Mouse (Mus musculus): Measurements from ENCODE around the gene Gfer. TPM values are rescaled to one million over a fixed set of nuclear protein-coding genes. Genes with fewer than 3 reads are reported as not detected.

Gene Gfer
- total and polyA plus RNA-seq, 3 experiments = 69.1 to 105 (median 94.8) TPM

DNA sequence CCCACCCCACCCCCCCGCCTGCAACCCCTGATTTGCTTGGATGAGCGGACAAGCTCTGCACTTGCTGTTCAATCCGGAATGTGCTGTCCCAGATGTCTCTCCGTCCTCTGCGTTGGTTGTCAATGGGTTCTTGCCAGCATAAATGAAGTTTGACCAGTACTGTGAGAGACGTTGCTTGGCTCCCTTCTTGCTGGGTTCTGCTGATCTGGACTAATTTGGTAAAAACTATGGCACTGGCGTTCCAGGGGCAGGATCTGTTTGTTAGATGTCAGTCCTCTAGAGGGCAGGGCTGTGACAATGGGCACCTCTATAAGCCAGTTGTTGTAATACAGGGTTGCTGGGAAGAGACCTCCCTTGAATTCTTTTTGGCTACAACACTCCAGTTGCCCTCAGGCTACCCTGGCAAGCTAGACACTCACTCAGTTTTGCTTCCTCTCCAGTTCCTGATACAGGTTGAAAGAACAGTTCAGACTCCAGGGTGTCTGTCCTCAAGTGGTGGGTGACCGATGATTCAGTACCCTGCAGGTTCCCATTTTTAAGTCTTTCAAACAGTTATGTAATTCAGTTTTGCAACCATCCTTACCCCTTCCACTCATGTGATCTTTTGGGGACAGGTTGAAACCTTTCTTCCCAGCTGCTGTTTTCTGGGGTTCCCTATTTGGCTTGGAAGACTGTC is 41.3 kb upstream of the Gfer start:
- peak; percentile 37 for DNase-seq (ENCODE audit: extremely low read depth)
- Histone ChIP-seq H3K4me3 (replicated peaks in 1 of 3; ENCODE audit: low read depth in 2 of 3, low read length in 2 of 3, poor library complexity in 1 of 3) (peak overlapping the region; percentile 70 to 95 (median 70)), H3K9ac (ENCODE audit: insufficient read depth, low read depth) (peak overlapping the region; percentile 81; the same call in 1 of the 2 replicates), H3K4me1 (ENCODE audit: control insufficient read depth in 1 of 2, insufficient read depth in 2 of 2) (peaks cover 4 to 28% of the 10 kb centered on the region in 2 experiments; a peak in 3 of 4 replicates), H3K9me3 (replicated peaks; ENCODE audit: low read length) (no peaks in the 10 kb centered on the region), H3K36me3 (replicated peaks in 1 of 2; ENCODE audit: control insufficient read depth in 1 of 2, insufficient read depth in 1 of 2, low read length in 1 of 2) (peaks cover 11 to 36% of the 10 kb centered on the region in 2 experiments), H3K79me2 (replicated peaks; ENCODE audit: control insufficient read depth, extremely low read depth, insufficient read depth, poor library complexity, severe bottlenecking) (no peaks in the 10 kb centered on the region), H3K27ac (ENCODE audit: insufficient read depth, low read depth) (no peak overlapping the region), H3K27me3 (replicated peaks) (no peaks in the 10 kb centered on the region), H3K4me2 (ENCODE audit: insufficient read depth, low read depth, poor library complexity, severe bottlenecking) (peak overlapping the region; percentile 82)
- in situ Hi-C loops (cut with MboI; ENCODE audit: low pct_ligation_motif_present, low pct_unique_long_range_greater_than_20kb, low sequenced_read_pairs) = no loop called here
- dilution Hi-C loops (cut with MboI; ENCODE audit: extremely low pct_ligation_motif_present, extremely low pct_unique_long_range_greater_than_20kb, low sequenced_read_pairs) = no loop called here
- TF ChIP-seq CTCF (conservative IDR thresholded peaks at IDR 0.05 in 1 of 2, IDR thresholded peaks at IDR 0.05 in 1 of 2; ENCODE audit: low read depth in 2 of 2, low read length in 2 of 2) = peak in 1 of 2 experiments; percentile 47; a peak in 2 of 4 replicates
- TF ChIP-seq ZMIZ1 (IDR thresholded peaks at IDR 0.05; ENCODE audit: low read depth, low read length) = no peak
- TF ChIP-seq MXI1 (IDR thresholded peaks at IDR 0.05; ENCODE audit: low read depth, low read length) = no peak
- no peak for TF ChIP-seq MEF2A (IDR thresholded peaks at IDR 0.05; ENCODE audit: borderline replicate concordance, low read depth, low read length)
- TF ChIP-seq ZC3H11A (IDR thresholded peaks at IDR 0.05; ENCODE audit: low read depth, low read length) = no peak
- TF ChIP-seq TBP (conservative IDR thresholded peaks at IDR 0.05; ENCODE audit: low read depth, low read length) = no peak
- TF ChIP-seq USF2 (conservative IDR thresholded peaks at IDR 0.05; ENCODE audit: low read depth, low read length) = no peak

DNA sequence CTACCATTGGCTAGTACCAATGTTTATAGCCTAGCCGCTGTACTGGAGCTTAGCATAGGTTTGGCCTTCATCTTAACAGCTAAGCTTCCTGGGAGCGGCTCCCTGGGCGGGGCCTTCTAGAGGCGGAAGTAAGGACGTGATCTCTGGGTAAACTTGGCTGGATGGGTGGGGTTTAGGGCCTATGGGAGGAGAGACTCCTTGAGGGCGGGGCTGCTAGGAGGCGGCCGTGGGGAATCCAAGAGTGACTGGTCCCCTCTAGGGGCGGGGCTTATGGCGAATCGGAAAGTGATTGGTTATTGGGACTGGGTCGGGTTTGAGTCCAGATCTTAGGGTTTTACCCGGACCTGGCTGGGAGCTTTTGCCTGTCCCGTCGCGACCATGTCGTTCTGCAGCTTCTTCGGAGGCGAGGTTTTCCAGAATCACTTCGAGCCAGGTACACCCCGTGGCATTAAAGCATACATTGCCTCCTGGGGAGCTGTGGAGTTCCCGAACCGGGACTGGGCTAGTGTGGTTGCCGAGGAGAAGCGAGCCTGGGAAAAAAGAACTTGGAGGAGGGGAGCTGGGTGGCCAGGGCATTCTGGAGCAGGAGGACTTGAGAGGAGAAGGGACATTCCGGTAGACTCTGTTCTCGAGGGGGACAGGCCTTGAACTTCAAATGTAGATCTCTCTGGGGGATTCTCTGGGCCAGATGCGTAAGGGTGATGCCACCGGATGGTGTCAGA is 40.5 kb upstream of the Gfer start, which contains the start of gene Msrb1:
Msrb1 (plus strand) TSS at position 313 of the 722 bp plus-strand sequence.
- Histone ChIP-seq H3K9me3 (replicated peaks; ENCODE audit: low read length) (no peaks in the 10 kb centered on the region), H3K4me1 (ENCODE audit: control insufficient read depth in 1 of 2, insufficient read depth in 2 of 2) (peaks cover 4 to 29% of the 10 kb centered on the region in 2 experiments; a peak in 3 of 4 replicates), H3K4me3 (replicated peaks in 1 of 3; ENCODE audit: low read depth in 2 of 3, low read length in 2 of 3, poor library complexity in 1 of 3) (peak within 1 kb of the TSS; percentile 70 to 95 (median 75)), H3K79me2 (replicated peaks; ENCODE audit: control insufficient read depth, extremely low read depth, insufficient read depth, poor library complexity, severe bottlenecking) (no peaks in the 10 kb centered on the region), H3K9ac (ENCODE audit: insufficient read depth, low read depth) (peak within 1 kb of the TSS; percentile 95), H3K4me2 (ENCODE audit: insufficient read depth, low read depth, poor library complexity, severe bottlenecking) (peak within 1 kb of the TSS; percentile 82), H3K36me3 (replicated peaks in 1 of 2; ENCODE audit: control insufficient read depth in 1 of 2, insufficient read depth in 1 of 2, low read length in 1 of 2) (peaks cover 11 to 28% of the 10 kb centered on the region in 2 experiments), H3K27ac (ENCODE audit: insufficient read depth, low read depth) (no peak within 1 kb of the TSS), H3K27me3 (replicated peaks) (no peaks in the 10 kb centered on the region)
- in situ Hi-C loops (cut with MboI; ENCODE audit: low pct_ligation_motif_present, low pct_unique_long_range_greater_than_20kb, low sequenced_read_pairs) (no loop called here), dilution Hi-C loops (cut with MboI; ENCODE audit: extremely low pct_ligation_motif_present, extremely low pct_unique_long_range_greater_than_20kb, low sequenced_read_pairs) (no loop called here)
- DNase-seq (ENCODE audit: extremely low read depth) = peak; percentile 100
- no peak for TF ChIP-seq PAX5 (IDR thresholded peaks at IDR 0.05; ENCODE audit: low read length)
- TF ChIP-seq POLR2A (IDR thresholded peaks at IDR 0.05; ENCODE audit: low read depth, low read length) = peak; percentile 94
- TF ChIP-seq USF2 (conservative IDR thresholded peaks at IDR 0.05; ENCODE audit: low read depth, low read length) = no peak
- TF ChIP-seq TBP (conservative IDR thresholded peaks at IDR 0.05; ENCODE audit: low read depth, low read length) = peak; percentile 87
- TF ChIP-seq JUN (IDR thresholded peaks at IDR 0.05; ENCODE audit: insufficient read depth, low read depth, low read length) = no peak
- TF ChIP-seq ZC3H11A (IDR thresholded peaks at IDR 0.05; ENCODE audit: low read depth, low read length) = no peak
- TF ChIP-seq IRF4 (IDR thresholded peaks at IDR 0.05; ENCODE audit: low read depth, low read length) = peak; percentile 22; the same call in 1 of the 2 replicates
- TF ChIP-seq CTCF (conservative IDR thresholded peaks at IDR 0.05 in 1 of 2, IDR thresholded peaks at IDR 0.05 in 1 of 2; ENCODE audit: low read depth in 2 of 2, low read length in 2 of 2) = no peak
- no peak for TF ChIP-seq ZKSCAN1 (IDR thresholded peaks at IDR 0.05; ENCODE audit: borderline replicate concordance, low read depth, low read length)
- TF ChIP-seq USF1 (IDR thresholded peaks at IDR 0.05; ENCODE audit: low read depth, low read length) = no peak
- TF ChIP-seq NELFE (IDR thresholded peaks at IDR 0.05; ENCODE audit: low read depth, low read length) = peak; percentile 81
- 0 out of 2 replicates have a peak, but pooled peaks have one; percentile 11 for TF ChIP-seq MEF2A (IDR thresholded peaks at IDR 0.05; ENCODE audit: borderline replicate concordance, low read depth, low read length)
- no peak for TF ChIP-seq SMC3 (IDR thresholded peaks at IDR 0.05; ENCODE audit: low read depth, low read length)
- TF ChIP-seq ELF1 (IDR thresholded peaks at IDR 0.05; ENCODE audit: low read depth, low read length) = peak; percentile 94
- TF ChIP-seq MYC (IDR thresholded peaks at IDR 0.05; ENCODE audit: low read depth, low read length) = peak; percentile 24; the same call in 1 of the 2 replicates
- TF ChIP-seq KAT2A (IDR thresholded peaks at IDR 0.05; ENCODE audit: insufficient replicate concordance, low read length) = no peak
- no peak for TF ChIP-seq RAD21 (IDR thresholded peaks at IDR 0.05; ENCODE audit: low read depth, low read length)
- TF ChIP-seq NRF1 (IDR thresholded peaks at IDR 0.05; ENCODE audit: low read depth, low read length) = no peak
- TF ChIP-seq ZMIZ1 (IDR thresholded peaks at IDR 0.05; ENCODE audit: low read depth, low read length) = peak; percentile 86
- no peak for TF ChIP-seq BHLHE40 (IDR thresholded peaks at IDR 0.05; ENCODE audit: low read depth, low read length)
- TF ChIP-seq E2F4 (IDR thresholded peaks at IDR 0.05; ENCODE audit: insufficient replicate concordance, low read depth, low read length) = no peak
- peak; percentile 64; the same call in 1 of the 2 replicates for TF ChIP-seq TCF12 (IDR thresholded peaks at IDR 0.05; ENCODE audit: low read depth, low read length)
- TF ChIP-seq JUND (conservative IDR thresholded peaks at IDR 0.05; ENCODE audit: low read depth, low read length) = no peak
- TF ChIP-seq CHD1 (IDR thresholded peaks at IDR 0.05; ENCODE audit: low read depth, low read length) = 0 out of 2 replicates have a peak, but pooled peaks have one; percentile 25
- no peak for TF ChIP-seq GABPA (IDR thresholded peaks at IDR 0.05; ENCODE audit: insufficient replicate concordance, low read depth, low read length)
- TF ChIP-seq RCOR1 (conservative IDR thresholded peaks at IDR 0.05; ENCODE audit: low read depth, low read length) = no peak
- no peak for TF ChIP-seq EP300 (IDR thresholded peaks at IDR 0.05; ENCODE audit: low read length)
